Mouse (Mus musculus) thymus, postnatal 25 days (tissue): ENCODE measurements at regions not wholly inside any gene's neighbourhood (a gene's known extent, or its start where the extent isn't known, plus 50 kb on each side); places are given as distances from the start of the nearest gene placed in this dataset.

Experiments used
- DNase-seq: peaks from one replicate; pipeline ENCODE4 v3.0.0; 2022

DNA sequence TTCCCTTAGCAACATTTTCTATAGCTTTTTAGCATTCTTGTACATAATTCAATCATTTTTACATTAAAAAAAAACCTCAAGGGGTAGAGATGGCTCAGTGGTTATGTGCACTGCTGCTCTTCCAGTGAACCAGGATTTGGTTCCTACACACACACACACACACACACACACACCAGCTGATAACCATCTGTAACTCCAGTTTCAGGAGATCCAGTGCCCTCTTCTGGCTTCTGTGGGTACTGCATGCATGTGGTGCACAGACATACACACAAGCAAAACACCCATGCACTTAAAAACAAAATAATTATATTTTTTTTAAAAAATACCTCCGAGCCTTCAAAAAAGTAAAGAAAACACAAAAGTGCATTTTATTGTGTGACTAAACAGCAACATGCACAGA is 270.6 kb downstream of the Agtpbp1 start:
- peak; percentile 14 for DNase-seq

DNA sequence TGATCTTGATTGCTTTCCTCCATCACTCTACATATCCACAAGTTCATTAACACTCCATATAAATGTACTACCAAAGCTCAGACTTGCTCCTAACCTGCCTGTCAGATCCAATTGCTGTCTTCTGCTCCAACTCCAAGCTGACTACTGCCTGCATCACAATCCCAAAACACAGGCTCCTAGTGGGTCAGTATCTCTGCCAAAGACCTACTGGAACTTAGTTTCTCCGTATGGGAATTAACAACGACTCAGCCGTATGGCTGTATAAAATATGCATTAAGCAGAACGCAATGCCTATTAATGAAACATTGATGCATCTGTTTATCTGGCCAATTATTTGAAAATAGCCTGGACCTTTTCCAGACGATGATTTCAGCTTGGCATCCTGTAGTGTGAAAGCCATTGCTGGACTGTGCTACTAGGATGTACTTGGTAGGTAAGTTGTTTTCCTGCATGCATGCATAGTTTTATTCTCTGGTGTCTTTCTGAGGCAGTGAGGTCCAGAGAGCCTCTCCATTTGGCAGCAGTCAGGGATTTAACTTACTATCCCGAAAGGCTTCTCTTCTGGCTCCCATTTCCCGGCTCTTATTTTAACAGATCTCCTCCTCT is 271.2 kb downstream of the Agtpbp1 start:
- DNase-seq, result no peak

- DNase-seq, result no peak
Observed at GRCm38 (mm10) chr13:59292905-59293304, 292.1 kb downstream of the Agtpbp1 start.

DNA sequence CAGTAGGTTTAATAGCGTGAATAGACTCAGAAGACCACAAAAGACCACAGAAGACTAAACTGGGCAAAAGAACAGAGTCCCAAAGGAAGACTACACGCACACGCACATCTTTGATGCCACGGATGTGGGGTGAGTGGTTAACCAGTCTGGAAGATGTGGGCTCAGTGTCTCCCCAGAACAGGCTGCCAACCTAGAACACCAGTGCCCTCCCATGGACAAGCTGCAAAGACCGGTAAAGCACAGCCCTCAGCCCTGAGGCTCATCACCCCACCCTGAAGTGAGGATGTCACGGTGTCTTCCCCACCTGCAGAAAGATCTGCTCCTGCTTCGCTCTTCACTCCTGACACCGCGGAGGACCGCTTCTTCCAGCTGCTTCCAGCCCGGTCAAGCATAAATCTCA is 295.9 kb downstream of the Agtpbp1 start:
- DNase-seq, result no peak

GRCm38 (mm10) chr13:59281199-59281598 is 303.8 kb downstream of the Agtpbp1 start:
- no peak for DNase-seq

GRCm38 (mm10) chr13:59279136-59279535 is 305.9 kb downstream of the Agtpbp1 start:
- no peak for DNase-seq

DNA sequence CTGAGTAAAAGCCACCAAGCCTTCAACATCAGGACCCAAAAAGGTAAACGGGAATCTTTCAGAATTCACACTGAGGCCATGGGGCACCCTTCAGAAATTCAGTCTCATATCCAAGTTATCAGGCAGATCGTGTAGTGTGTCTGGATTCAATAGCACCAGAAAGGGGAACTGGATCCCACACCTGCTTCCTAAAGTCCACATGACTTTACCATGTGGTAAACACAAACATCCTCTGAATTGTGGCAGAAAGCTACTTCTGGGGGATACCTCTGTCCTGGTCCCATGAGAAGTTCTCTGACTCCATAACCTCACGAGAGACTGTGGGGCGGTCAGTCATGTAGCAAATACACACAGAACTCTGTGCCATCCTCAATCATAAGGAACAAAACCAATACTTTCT is 313.4 kb downstream of the Agtpbp1 start:
- no peak for DNase-seq

- DNase-seq, result no peak
Observed at GRCm38 (mm10) chr13:59266854-59267253, 318.2 kb downstream of the Agtpbp1 start.

DNA sequence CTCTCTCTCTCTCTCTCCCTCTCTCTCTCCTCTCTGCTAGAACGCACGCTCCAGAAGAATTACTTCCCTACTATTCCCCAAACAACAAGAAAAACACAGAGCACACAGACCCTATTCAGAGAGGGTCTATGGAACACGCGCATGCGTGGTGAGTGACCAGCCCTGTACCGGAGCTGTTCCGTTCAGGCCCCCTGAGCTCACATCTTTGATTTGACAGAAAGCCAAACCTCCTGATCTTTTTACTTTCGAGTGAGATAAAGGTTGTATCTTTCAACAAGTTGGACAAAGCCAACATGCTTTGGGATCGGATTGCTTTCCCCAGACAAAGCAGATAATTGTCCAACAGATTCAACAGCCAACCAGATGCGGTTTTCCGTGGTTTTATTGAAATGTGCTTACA is 320.9 kb downstream of the Agtpbp1 start:
- no peak for DNase-seq

DNA sequence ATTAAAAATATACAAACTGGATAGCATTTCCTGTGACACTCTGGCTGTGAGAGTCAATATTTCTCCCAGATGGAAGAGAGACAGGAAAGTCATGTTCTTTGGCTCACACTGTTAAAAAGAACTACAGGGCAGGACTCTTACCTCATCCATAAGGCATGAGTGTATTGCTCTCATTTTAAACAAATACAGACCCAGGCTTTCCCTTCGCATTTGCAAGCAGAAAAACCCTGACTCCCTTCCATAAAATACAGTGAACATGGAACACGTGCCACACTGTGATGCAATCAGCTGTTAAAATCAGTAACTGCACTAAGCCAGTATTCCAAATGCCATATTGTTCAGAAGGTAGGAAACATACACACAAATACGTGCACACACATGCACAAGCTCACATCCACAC is 323.1 kb downstream of the Agtpbp1 start:
- no peak for DNase-seq

GRCm38 (mm10) chr13:59255798-59256435 is 329.1 kb downstream of the Agtpbp1 start:
- no peak for DNase-seq

DNA sequence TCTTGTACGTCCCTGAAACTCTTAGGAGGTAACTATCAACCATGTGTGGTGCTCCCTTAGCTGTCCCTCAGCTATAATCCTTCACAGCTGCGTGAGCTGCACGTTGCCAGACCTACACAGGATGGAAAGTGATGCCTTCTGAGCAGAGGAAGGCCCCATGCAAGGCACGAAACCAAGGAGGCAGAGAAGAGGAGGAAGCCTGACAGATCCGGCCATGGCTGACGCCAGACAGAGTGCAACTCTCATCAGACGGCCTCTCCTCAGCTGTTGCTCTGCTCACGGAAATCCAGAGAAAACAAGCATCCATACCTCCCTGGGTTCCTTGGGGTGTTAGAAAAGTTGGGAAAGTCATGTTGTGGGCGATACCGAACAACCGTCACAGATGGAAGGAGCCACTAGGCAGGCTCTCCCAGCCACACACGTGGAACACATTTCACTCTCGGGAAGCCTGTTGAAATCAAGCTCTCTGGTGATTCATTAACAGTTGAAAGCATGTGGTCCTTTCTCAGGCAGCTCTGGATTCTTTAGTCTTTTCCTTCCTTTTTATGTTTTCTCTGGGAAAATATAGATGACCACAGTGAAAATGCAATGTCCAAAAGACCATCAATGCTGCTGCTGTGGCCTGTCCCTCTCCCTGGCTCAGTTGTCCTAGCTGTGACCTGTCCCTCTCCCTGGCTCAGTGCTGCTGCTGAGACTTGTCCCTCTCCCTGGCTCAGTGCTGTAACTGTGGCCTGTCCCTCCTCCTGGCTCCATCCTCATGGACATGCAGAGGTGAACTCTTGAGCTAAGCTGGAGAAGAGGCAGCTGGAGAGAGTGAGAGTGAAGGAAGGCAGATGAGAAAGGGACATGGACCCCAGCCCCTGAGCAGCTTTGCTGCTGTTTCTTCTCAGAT is 331.1 kb downstream of the Agtpbp1 start:
- no peak for DNase-seq

DNA sequence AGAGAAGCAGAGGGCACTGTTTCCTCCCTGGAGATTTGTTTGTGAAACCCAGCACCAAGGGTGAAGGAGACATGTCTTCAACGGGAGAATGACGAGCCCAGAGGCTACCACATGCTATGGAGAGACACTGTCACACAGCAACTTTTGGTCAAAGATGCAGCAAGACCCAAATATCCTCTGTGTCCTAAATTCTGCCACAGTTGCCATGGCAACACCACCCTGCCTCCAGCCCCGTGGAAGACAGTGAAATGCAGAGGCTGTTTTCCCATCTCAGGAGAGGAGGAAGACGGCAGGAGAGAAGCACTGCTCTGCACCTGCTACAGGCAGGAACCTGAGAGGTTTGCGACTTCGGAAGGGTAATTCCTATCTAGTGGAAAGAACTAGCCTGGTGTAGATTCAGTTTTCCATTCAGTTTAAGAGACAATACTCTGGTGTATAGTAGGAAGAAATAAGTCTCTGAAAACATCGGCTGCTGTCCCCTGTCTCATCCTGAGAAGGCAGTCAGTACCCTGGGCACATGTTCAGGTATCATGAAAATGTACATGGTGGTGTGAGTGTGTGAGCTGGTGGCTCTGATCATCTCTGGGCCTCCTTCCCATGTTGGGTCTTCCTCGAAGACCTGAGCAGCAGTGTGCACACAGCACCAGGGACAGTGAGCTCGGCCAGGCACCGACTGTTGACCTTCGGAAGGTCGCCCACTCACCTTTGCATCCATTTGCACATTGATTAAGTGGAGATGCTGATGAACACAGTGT is 333.6 kb downstream of the Agtpbp1 start:
- no peak for DNase-seq

DNA sequence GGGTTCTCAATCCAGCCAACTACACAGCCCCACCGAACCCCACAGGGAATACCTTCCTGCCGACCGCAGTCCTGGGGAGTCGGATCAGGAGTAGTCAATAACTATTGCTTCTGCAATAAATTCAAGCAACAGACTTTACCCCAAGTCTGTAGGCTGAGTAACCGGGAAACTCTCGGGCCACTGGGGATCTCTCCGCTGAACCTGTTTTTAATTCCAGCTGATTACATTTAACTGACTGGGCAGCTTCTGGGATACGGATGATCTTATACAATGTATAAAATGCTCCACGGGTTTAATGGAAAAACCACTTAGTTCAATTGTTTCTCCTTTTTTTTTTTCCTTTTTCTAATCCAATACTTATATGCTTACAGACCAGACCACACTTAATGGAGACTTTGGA is 336.6 kb downstream of the Agtpbp1 start:
- DNase-seq, result no peak

DNA sequence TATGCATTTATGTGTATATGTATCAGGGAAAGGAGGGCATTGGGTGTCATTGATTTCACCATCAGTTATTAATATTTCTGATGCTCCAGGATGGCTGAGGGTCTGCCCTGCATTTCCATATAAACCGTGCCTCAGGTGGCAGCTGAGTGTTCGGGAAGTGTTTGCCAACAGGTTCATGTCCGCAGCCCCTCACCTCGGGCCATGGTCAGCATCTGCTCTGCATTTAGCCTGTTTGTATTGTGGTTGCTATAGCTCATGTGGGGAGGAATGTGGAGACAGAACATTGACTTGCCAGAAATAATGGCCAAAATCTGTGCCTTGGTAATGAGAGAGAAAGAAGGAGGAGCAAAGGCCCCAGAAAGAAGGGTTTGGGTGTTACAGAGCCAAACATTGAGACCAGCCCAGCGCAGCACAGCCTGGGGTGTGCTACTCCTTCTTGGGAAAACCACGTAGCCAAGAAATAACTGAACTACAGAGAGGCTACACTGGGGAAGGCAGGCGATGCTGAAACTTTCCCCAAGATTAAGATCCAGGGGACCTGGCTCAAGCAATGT is 338.0 kb downstream of the Agtpbp1 start:
- DNase-seq, result no peak

- DNase-seq, result no peak
Observed at GRCm38 (mm10) chr13:59246070-59246469, 339.0 kb downstream of the Agtpbp1 start.

GRCm38 (mm10) chr13:59244622-59245021 is 340.4 kb downstream of the Agtpbp1 start:
- no peak for DNase-seq

DNA sequence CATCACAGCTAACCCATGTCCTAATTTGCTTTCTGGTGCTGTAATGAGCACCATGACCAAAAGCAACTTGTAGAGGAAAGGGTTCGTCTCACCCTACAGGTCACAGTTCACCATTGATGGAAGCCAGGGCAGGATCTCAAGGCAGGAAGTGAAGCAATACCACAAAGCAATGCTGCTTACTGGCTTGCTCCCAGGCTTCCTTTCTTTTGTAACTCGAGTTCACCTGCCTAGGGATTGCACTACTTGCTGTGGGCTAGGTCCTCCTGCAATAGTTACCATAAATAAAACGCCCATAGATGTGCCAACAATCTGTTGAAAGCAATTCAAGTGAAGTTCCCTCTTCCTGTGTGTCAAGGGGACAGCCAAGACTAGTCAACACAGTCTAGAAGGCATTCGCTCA is 342.4 kb downstream of the Agtpbp1 start:
- DNase-seq, result no peak

DNA sequence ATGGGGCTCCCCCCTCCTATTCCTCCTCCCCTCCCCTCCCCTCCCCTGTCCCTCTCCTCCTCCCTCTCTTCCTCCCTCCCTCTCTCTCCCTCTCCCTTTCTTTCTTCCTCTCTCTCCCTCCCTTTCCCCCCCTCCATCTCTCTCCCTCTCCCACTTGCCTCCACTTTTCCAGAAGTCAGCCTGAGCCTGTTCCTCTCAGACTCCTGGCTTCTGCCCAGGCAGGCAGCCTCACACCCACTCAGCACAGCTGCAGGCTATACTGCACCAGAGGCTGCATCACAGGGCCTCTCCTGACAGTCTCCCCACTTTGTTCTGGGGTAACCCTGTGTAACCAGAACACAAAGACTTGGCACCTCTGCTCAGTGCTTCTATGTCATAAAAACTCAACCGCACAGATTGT is 346.3 kb downstream of the Agtpbp1 start:
- DNase-seq, result no peak

DNA sequence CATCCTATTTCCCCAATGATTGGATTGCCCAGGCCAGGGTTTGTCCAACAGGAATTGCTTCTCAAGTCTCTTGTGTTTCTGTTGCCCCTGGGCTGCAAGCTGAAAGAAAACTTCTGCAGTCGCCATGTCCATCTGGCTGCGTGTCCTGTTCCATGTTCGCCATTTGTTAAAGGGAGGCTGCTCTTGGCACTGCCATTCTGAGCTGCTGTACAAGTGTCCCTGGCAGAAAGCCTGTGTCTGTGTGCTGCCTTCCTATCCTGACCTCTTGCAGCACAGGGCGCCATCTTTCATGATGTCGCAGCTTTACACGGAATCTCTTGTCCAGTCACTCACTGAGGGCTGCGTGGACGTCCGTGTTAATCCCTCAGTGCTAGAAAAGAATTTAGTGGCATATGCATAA is 349.2 kb downstream of the Agtpbp1 start:
- DNase-seq, result no peak

DNA sequence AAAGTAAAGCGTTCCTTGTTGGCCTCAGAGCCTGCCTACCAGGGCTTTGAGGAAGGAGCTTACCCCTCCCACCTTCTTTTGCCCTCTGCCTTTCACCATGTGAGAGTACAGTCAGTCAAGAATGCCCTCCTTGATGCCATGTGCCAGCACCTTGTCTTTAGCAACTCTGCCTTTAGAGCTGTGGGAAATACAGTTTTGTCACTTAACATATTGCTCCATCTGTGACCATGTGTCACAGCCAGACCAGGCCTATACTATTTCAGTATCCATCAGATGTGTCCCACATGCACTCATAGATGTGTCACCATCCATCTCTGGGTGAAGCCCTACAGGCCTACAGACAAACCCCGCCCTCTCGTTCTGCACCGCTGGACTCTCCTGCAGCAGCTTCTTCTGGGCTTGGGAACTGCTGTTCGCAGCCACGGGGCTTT is 355.9 kb downstream of the Agtpbp1 start:
- no peak for DNase-seq

DNA sequence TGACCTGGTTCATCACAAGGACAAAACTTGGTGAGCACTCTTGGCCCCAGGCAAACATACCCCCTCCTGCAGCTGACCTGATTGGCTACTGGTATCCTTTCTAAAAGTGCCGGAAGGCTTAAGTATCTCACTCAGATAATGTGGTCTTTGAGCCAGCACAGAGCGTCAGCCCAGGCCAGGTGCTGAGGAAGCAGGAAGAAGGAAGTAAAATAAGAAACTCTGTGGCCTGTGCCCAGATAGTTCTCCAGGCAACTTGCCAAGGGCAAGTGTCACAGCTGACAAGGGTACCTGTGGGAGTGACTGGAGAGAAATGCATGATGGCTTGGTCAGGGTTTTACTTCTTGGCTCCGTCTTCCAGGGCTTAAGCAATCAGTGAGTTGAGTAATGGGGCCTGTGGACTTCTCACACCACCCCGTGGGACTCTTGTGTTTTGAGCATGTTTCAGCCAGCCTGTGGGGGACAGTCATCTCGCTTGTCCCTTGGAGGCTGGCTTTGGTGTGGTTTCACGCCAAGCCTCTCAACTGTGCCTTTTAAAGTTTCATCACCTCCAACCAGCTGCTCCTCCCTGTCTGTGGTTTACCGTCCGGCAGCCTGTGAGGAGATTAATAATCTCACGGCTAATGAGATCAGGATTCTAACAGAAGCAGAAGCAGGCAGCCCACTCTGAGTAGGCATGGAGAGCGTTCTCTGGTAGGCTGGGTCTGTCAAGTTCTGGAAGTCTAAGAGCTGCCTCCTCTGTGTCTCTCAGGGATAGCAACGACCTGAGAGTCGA is 356.8 kb downstream of the Agtpbp1 start:
- no peak for DNase-seq
